In the genomic region with DNA sequence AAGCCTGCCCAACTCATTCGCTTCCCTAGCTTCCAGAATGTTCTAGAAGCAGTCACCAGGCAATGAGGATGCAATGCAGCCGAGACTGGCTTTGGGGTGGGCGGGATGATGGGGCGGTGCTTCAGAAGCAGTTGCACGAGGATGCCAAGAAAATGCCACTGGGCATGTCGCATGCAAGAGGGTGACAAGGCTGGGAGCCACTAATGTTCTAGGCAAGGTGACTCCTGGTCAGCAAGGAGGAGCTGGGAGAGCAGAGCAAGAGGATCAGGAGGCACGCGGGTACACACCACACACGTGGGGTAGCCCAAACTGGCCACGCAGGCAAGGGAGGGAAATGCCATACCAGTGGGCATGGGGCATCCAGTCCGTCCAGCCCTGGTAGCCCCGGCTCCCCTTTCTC, we compare ENCODE assay signal across 21 mouse cellular contexts. TPM values are rescaled to one million over a fixed set of nuclear protein-coding genes. Genes with fewer than 3 reads are reported as not detected.
A peak's percentile ranks its signal among the peaks of the same experiment; 100 is the strongest.
DNase-seq lines count a peak whose midpoint lies in the region; ATAC-seq and TF ChIP-seq lines count a peak whose summit lies in the region.
"Had no signal": no experiment of that assay in that cellular context is flagged by ENCODE, and none has a peak within 500 bp of the region (broad histone marks: within the 10 kb centered on the region; RNA-seq: fewer than 3 reads in every experiment).

No protein-coding gene starts in this region.

- 0 out of 2 replicates have a peak, but pooled peaks cover 3% of the 10 kb centered on the region for H3K27me3 ChIP-seq in heart, postnatal 0 days (ENCODE audit: control insufficient read depth, insufficient read depth, low read length)
- no peaks in the 10 kb centered on the region for H3K27me3 ChIP-seq in heart, embryonic 10.5 days (ENCODE audit: insufficient read depth, poor library complexity, severe bottlenecking)
- H3K27me3 ChIP-seq: embryonic facial prominence, embryonic 13.5 days; embryonic facial prominence, embryonic 15.5 days had no signal

- ATAC-seq in heart, postnatal 0 days (ENCODE audit: insufficient read depth, low read depth) = peak; percentile 39; the same call in 1 of the 2 replicates
- ATAC-seq: forebrain, embryonic 14.5 days; forebrain, embryonic 16.5 days had no signal

- no peak overlapping the region for H3K4me3 ChIP-seq in heart, postnatal 0 days (ENCODE audit: low read depth, low read length)
- no peak overlapping the region for H3K4me3 ChIP-seq in heart, embryonic 10.5 days
- H3K4me3 ChIP-seq: embryonic facial prominence, embryonic 13.5 days; embryonic facial prominence, embryonic 15.5 days; erythroblast, embryonic 14.5 days; forebrain, embryonic 10.5 days; forebrain, embryonic 12.5 days had no signal

- 77% methylated on average over 12 of the region's 12 CpGs for WGBS in heart, postnatal 0 days
- 87% methylated on average over 12 of the region's 12 CpGs for whole genome bisulfite sequencing in heart, embryonic 10.5 days

- intact Hi-C loops in heart, postnatal 14 days (cut with DNase I) = loop anchor here (5.0 kb wide), 1 partner anchor 340 kb away; no protein-coding TSS in a partner anchor

- TF ChIP-seq EP300 in heart, postnatal 0 days (IDR thresholded peaks at IDR 0.05; ENCODE audit: low read depth) = no peak

- no peak overlapping the region for H3K27ac ChIP-seq in heart, postnatal 0 days (ENCODE audit: low read depth)
- H3K27ac ChIP-seq in heart, embryonic 10.5 days = no peak overlapping the region
- H3K27ac ChIP-seq: embryonic facial prominence, embryonic 13.5 days; embryonic facial prominence, embryonic 15.5 days; forebrain, embryonic 10.5 days; forebrain, embryonic 12.5 days had no signal

- H3K36me3 ChIP-seq in heart, postnatal 0 days (replicated peaks; ENCODE audit: control insufficient read depth, insufficient read depth, low read length) = no peaks in the 10 kb centered on the region
- H3K36me3 ChIP-seq in heart, embryonic 10.5 days = no peaks in the 10 kb centered on the region; the same call in 1 of the 2 replicates
- H3K36me3 ChIP-seq: embryonic facial prominence, embryonic 13.5 days; embryonic facial prominence, embryonic 15.5 days; forebrain, embryonic 10.5 days; forebrain, embryonic 12.5 days had no signal

- no peak overlapping the region for H3K4me2 ChIP-seq in heart, postnatal 0 days (ENCODE audit: low read depth, low read length)
- H3K4me2 ChIP-seq: embryonic facial prominence, embryonic 13.5 days; embryonic facial prominence, embryonic 15.5 days; forebrain, embryonic 12.5 days had no signal

- no peak overlapping the region for H3K9ac ChIP-seq in heart, postnatal 0 days (replicated peaks; ENCODE audit: low read depth, low read length)
- H3K9ac ChIP-seq: embryonic facial prominence, embryonic 13.5 days; embryonic facial prominence, embryonic 15.5 days; forebrain, embryonic 12.5 days had no signal

- DNase-seq in heart, adult 11 months = peak; percentile 94
- DNase-seq in heart, postnatal 14 days = no peak
- no peak for DNase-seq in heart, postnatal 0 days (ENCODE audit: low spot score)
- no peak for DNase-seq in heart, embryonic 10.5 days (ENCODE audit: low spot score)
- DNase-seq: adrenal gland, adult 8-10 months; adrenal gland, postnatal 25 days; cerebellum, adult 11 months; cerebellum, adult 18-20 months; cerebellum, adult 8-10 months; cerebellum, adult 9-11 months; cerebellum, postnatal 14 days; cerebellum, postnatal 36 days; embryo, embryonic 11 days had no signal

- H3K9me3 ChIP-seq in heart, postnatal 0 days (replicated peaks; ENCODE audit: control insufficient read depth, low read length) = no peaks in the 10 kb centered on the region
- no peaks in the 10 kb centered on the region for H3K9me3 ChIP-seq in heart, embryonic 10.5 days
- H3K9me3 ChIP-seq: embryonic facial prominence, embryonic 13.5 days; embryonic facial prominence, embryonic 15.5 days; forebrain, embryonic 10.5 days; forebrain, embryonic 12.5 days had no signal

- TF ChIP-seq CTCF in heart, postnatal 0 days (IDR thresholded peaks at IDR 0.05; ENCODE audit: low read depth) = no peak

- no peaks in the 10 kb centered on the region for H3K4me1 ChIP-seq in heart, postnatal 0 days (ENCODE audit: control insufficient read depth, insufficient read depth)
- peaks cover 33% of the 10 kb centered on the region for H3K4me1 ChIP-seq in heart, embryonic 10.5 days

RNA-seq across cellular contexts. Expression of a gene that starts 58.3 kb away (rescaled TPM):
- total RNA-seq in heart, postnatal 14 days (2021) = 1 to 10 TPM; 5.4 to 5.6 TPM
- 10.7 and 17.0 TPM in 2 replicates for total RNA-seq in heart, postnatal 0 days (2014; rRNA removed; ENCODE audit: low replicate concordance)
- polyA plus RNA-seq in heart, postnatal 0 days (2015; fragmentation: Nextera tagmentation; extraction: Ambion mirVana) = 21.3 and 22.8 TPM in 2 replicates
- 80.4 and 148 TPM in 2 replicates for polyA plus RNA-seq in heart, embryonic 10.5 days (2016; fragmentation: Nextera tagmentation; extraction: Ambion mirVana)
- total RNA-seq: MEL had no signal
- polyA plus RNA-seq: erythroblast, embryonic 14.5 days had no signal
